Mouse (Mus musculus) heart, postnatal 0 days (tissue): Measurements from ENCODE around the gene Pi16.

Experiments used
- CTCF ChIP-seq: IDR thresholded peaks from 2 replicates; pipeline ENCODE4 v1.5.1; 2016; ENCODE audit warnings: antibody characterized with exemption, control low read depth, low read depth
- EP300 ChIP-seq: IDR thresholded peaks from 2 replicates; pipeline ENCODE4 v1.6.1; 2016; ENCODE audit warnings: antibody characterized with exemption, low read depth

GRCm38 (mm10) chr17:29299282-29299681 is 18.2 kb upstream of the Pi16 start:
- no peak for TF ChIP-seq CTCF
- TF ChIP-seq EP300: no peak
